Mouse (Mus musculus) hindbrain, embryonic 12.5 days (tissue): ENCODE measurements at regions not wholly inside any gene's neighbourhood (a gene's known extent, or its start where the extent isn't known, plus 50 kb on each side); places are given as distances from the start of the nearest gene placed in this dataset.

Source experiments
- ATAC-seq: fragments of 200-750 bp; cut with Nextera tagmentation; 2 replicates; pipeline ENCODE4 v1.8.0; 2017; ENCODE audit warnings: moderate TSS enrichment; ENCODE audit not compliant: low FRiP score
- H3K27ac ChIP-seq: fragments of 300-500 bp; sonication (generic); 2 replicates; pipeline ENCODE4 v1.5.1; 2016; ENCODE audit warnings: mild to moderate bottlenecking
- H3K27me3 ChIP-seq: fragments of 300-500 bp; sonication (generic); 2 replicates; pipeline ENCODE4 v1.6.1; 2016; ENCODE audit warnings: mild to moderate bottlenecking
- H3K36me3 ChIP-seq: fragments of 300-500 bp; sonication (generic); 2 replicates; pipeline ENCODE4 v1.6.1; 2016; ENCODE audit warnings: mild to moderate bottlenecking
- H3K4me1 ChIP-seq: fragments of 300-500 bp; sonication (generic); 2 replicates; pipeline ENCODE4 v1.6.1; 2016
- H3K4me2 ChIP-seq: fragments of 300-500 bp; sonication (generic); replicated peaks from 2 replicates; pipeline ENCODE4 v1.6.1; 2016; ENCODE audit warnings: mild to moderate bottlenecking
- H3K4me3 ChIP-seq: fragments of 300-500 bp; sonication (generic); 2 replicates; pipeline ENCODE4 v1.5.1; 2016; ENCODE audit warnings: mild to moderate bottlenecking
- H3K9ac ChIP-seq: fragments of 300-500 bp; sonication (generic); 2 replicates; pipeline ENCODE4 v1.6.1; 2016; ENCODE audit warnings: mild to moderate bottlenecking, moderate library complexity
- H3K9me3 ChIP-seq: fragments of 300-500 bp; sonication (generic); replicated peaks from 2 replicates; pipeline ENCODE4 v1.6.1; 2016; ENCODE audit warnings: mild to moderate bottlenecking
- WGBS: fragments of 180-500 bp; shearing (Covaris S2); methylation state at CpG from one replicate; pipeline ENCODE4 v1.1.7; 2016; 5-methylcytosine and 5-hydroxymethylcytosine counted together

GRCm38 (mm10) chr19:49741239-49741638, 937.2 kb downstream of the Sorcs1 start:
- no peak overlapping the region for H3K4me3 ChIP-seq
- no peak for ATAC-seq
- WGBS = 81% methylated on average over 6 of the region's 6 CpGs
- no peak overlapping the region for H3K4me2 ChIP-seq
- H3K27ac ChIP-seq = no peak overlapping the region
- H3K4me1 ChIP-seq = peaks cover 7% of the 10 kb centered on the region; the same call in 1 of the 2 replicates
- H3K36me3 ChIP-seq = no peaks in the 10 kb centered on the region
- H3K27me3 ChIP-seq = no peaks in the 10 kb centered on the region
- no peak overlapping the region for H3K9ac ChIP-seq
- H3K9me3 ChIP-seq = no peaks in the 10 kb centered on the region

- Histone ChIP-seq H3K9ac (no peak overlapping the region), H3K36me3 (no peaks in the 10 kb centered on the region), H3K4me3 (no peak overlapping the region), H3K9me3 (no peaks in the 10 kb centered on the region), H3K4me1 (peaks cover 7% of the 10 kb centered on the region; the same call in 1 of the 2 replicates), H3K27ac (peak overlapping the region; percentile 52), H3K4me2 (no peak overlapping the region), H3K27me3 (no peaks in the 10 kb centered on the region)
- WGBS = 46% methylated on average over 13 of the region's 13 CpGs
- ATAC-seq = no peak; the same call in 1 of the 2 replicates
Observed at GRCm38 (mm10) chr19:49739483-49740175, 938.8 kb downstream of the Sorcs1 start.

GRCm38 (mm10) chr19:49697659-49698058, 980.8 kb downstream of the Sorcs1 start:
- Histone ChIP-seq H3K9ac (no peak overlapping the region), H3K4me2 (no peak overlapping the region), H3K4me3 (no peak overlapping the region), H3K9me3 (no peaks in the 10 kb centered on the region), H3K4me1 (no peaks in the 10 kb centered on the region), H3K27ac (no peak overlapping the region), H3K36me3 (no peaks in the 10 kb centered on the region), H3K27me3 (no peaks in the 10 kb centered on the region)
- WGBS = 62% methylated on average over 1 of the region's 1 CpGs
- no peak for ATAC-seq

- WGBS = 90% methylated on average over 15 of the region's 15 CpGs
- no peaks in the 10 kb centered on the region for H3K27me3 ChIP-seq
Observed at GRCm38 (mm10) chr19:49685588-49686281, 992.7 kb downstream of the Sorcs1 start.

GRCm38 (mm10) chr19:49681204-49681603, 997.2 kb downstream of the Sorcs1 start:
- 59% methylated on average over 3 of the region's 3 CpGs for WGBS
- Histone ChIP-seq H3K27ac (no peak overlapping the region), H3K9me3 (peaks cover 7% of the 10 kb centered on the region), H3K4me2 (no peak overlapping the region), H3K4me1 (no peaks in the 10 kb centered on the region), H3K9ac (no peak overlapping the region), H3K4me3 (no peak overlapping the region), H3K36me3 (no peaks in the 10 kb centered on the region), H3K27me3 (no peaks in the 10 kb centered on the region)
- no peak for ATAC-seq

More at GRCm38 (mm10) chr19:49685588-49686281, 992.7 kb downstream of the Sorcs1 start:
- H3K4me2 ChIP-seq = no peak overlapping the region
- H3K4me1 ChIP-seq = no peaks in the 10 kb centered on the region
- no peak overlapping the region for H3K4me3 ChIP-seq
- H3K9me3 ChIP-seq = peaks cover 7% of the 10 kb centered on the region
- H3K36me3 ChIP-seq = no peaks in the 10 kb centered on the region
- no peak overlapping the region for H3K27ac ChIP-seq
- no peak overlapping the region for H3K9ac ChIP-seq
- ATAC-seq = no peak

GRCm38 (mm10) chr19:49680006-49680405, 998.4 kb downstream of the Sorcs1 start:
- 86% methylated on average over 3 of the region's 3 CpGs for WGBS
- H3K4me2 ChIP-seq = no peak overlapping the region
- H3K9ac ChIP-seq = no peak overlapping the region
- no peak overlapping the region for H3K27ac ChIP-seq
- H3K36me3 ChIP-seq = no peaks in the 10 kb centered on the region
- no peaks in the 10 kb centered on the region; the same call in 1 of the 2 replicates for H3K9me3 ChIP-seq
- no peak for ATAC-seq
- H3K27me3 ChIP-seq = no peaks in the 10 kb centered on the region
- H3K4me3 ChIP-seq = no peak overlapping the region
- no peaks in the 10 kb centered on the region for H3K4me1 ChIP-seq

- no peak overlapping the region for H3K4me2 ChIP-seq
- H3K27ac ChIP-seq = no peak overlapping the region
- H3K9me3 ChIP-seq = no peaks in the 10 kb centered on the region
- 15% methylated on average over 2 of the region's 2 CpGs for WGBS
- no peaks in the 10 kb centered on the region for H3K4me1 ChIP-seq
- H3K36me3 ChIP-seq = no peaks in the 10 kb centered on the region
- ATAC-seq = no peak
- no peak overlapping the region for H3K9ac ChIP-seq
- no peak overlapping the region for H3K4me3 ChIP-seq
- H3K27me3 ChIP-seq = no peaks in the 10 kb centered on the region
Observed at GRCm38 (mm10) chr19:49675931-49676330, 1002.5 kb downstream of the Sorcs1 start.

GRCm38 (mm10) chr19:49629963-49630362, 1048.5 kb downstream of the Sorcs1 start:
- Histone ChIP-seq H3K9ac (no peak overlapping the region), H3K9me3 (no peaks in the 10 kb centered on the region), H3K4me2 (no peak overlapping the region), H3K27me3 (no peaks in the 10 kb centered on the region), H3K27ac (no peak overlapping the region), H3K36me3 (no peaks in the 10 kb centered on the region), H3K4me1 (no peaks in the 10 kb centered on the region), H3K4me3 (no peak overlapping the region)
- no peak for ATAC-seq
- WGBS = 88% methylated on average over 7 of the region's 7 CpGs

GRCm38 (mm10) chr19:49619920-49620319, 1058.5 kb downstream of the Sorcs1 start:
- H3K9me3 ChIP-seq = no peaks in the 10 kb centered on the region
- no peaks in the 10 kb centered on the region for H3K4me1 ChIP-seq
- H3K4me2 ChIP-seq = no peak overlapping the region
- no peak for ATAC-seq
- no peak overlapping the region for H3K27ac ChIP-seq
- no peak overlapping the region for H3K4me3 ChIP-seq
- WGBS = 48% methylated on average over 5 of the region's 5 CpGs
- no peaks in the 10 kb centered on the region for H3K27me3 ChIP-seq
- no peak overlapping the region for H3K9ac ChIP-seq
- no peaks in the 10 kb centered on the region for H3K36me3 ChIP-seq

- Histone ChIP-seq H3K4me2 (no peak overlapping the region), H3K36me3 (no peaks in the 10 kb centered on the region), H3K27me3 (no peaks in the 10 kb centered on the region), H3K4me3 (no peak overlapping the region), H3K27ac (no peak overlapping the region), H3K4me1 (no peaks in the 10 kb centered on the region), H3K9me3 (no peaks in the 10 kb centered on the region), H3K9ac (no peak overlapping the region)
- no peak for ATAC-seq
Observed at GRCm38 (mm10) chr19:49615071-49615470, 1063.4 kb downstream of the Sorcs1 start.
